Mouse (Mus musculus) v-Abl transformed pro-B cells (cell line): ENCODE results near the gene Pnmal1.

Experiments
- in situ Hi-C, 2 experiments: fragments of 400-800 bp; cut with MboI; formaldehyde crosslinking; loops; one replicate each; pipeline ENCODE4 v1.15.1; 2025; ENCODE audit not compliant: unreplicated experiment in 2 of 2

The Pnmal1 gene

GRCm38 (mm10) chr7:16948923-16949458, 10.5 kb upstream of the Pnmal1 start:
- in situ Hi-C loops, result loop anchor here in 1 of 2 experiments (25.0 kb wide), 1 partner anchor 1938 kb away; no protein-coding TSS in a partner anchor

- in situ Hi-C loops, result loop anchor here (5.0 to 25.0 kb wide), 4 partner anchors 47 to 1937 kb away; partner anchors contain the start of gene Psg20 (in 1 of the 2)
Measured at GRCm38 (mm10) chr7:16949908-16950841, 9.3 kb upstream of the Pnmal1 start.

GRCm38 (mm10) chr7:16950861-16951635, 8.4 kb upstream of the Pnmal1 start:
- in situ Hi-C loops, result loop anchor here (5.0 to 25.0 kb wide), 3 partner anchors 46 to 1736 kb away; partner anchors contain the start of gene Psg20 (in 1 of the 2)

GRCm38 (mm10) chr7:16953776-16954175, 5.7 kb upstream of the Pnmal1 start:
- in situ Hi-C loops, result loop anchor here (5.0 to 25.0 kb wide), 3 partner anchors 44 to 1734 kb away; partner anchors contain the start of gene Psg20 (in 1 of the 2)

GRCm38 (mm10) chr7:16955712-16956111, 3.8 kb upstream of the Pnmal1 start:
- in situ Hi-C loops, result loop anchor here in 1 of 2 experiments (25.0 kb wide), 1 partner anchor 1732 kb away; the partner anchor contains the start of gene Psg20

GRCm38 (mm10) chr7:16956410-16957265, 2.8 kb upstream of the Pnmal1 start:
- in situ Hi-C loops, result loop anchor here in 1 of 2 experiments (25.0 kb wide), 1 partner anchor 1731 kb away; the partner anchor contains the start of gene Psg20

- in situ Hi-C loops, result loop anchor here in 1 of 2 experiments (25.0 kb wide), 1 partner anchor 1726 kb away; the partner anchor contains the start of gene Psg20
Measured at GRCm38 (mm10) chr7:16961678-16962077, 2.2 kb downstream of the Pnmal1 start.

GRCm38 (mm10) chr7:16968414-16968813, 8.9 kb downstream of the Pnmal1 start:
- in situ Hi-C loops, result loop anchor here in 1 of 2 experiments (25.0 kb wide), 1 partner anchor 1719 kb away; the partner anchor contains the start of gene Psg20

GRCm38 (mm10) chr7:16971160-16971559, 11.7 kb downstream of the Pnmal1 start:
- in situ Hi-C loops, result loop anchor here in 1 of 2 experiments (25.0 kb wide), 1 partner anchor 1716 kb away; the partner anchor contains the start of gene Psg20

- in situ Hi-C loops, result loop anchor here in 1 of 2 experiments (25.0 kb wide), 1 partner anchor 1713 kb away; the partner anchor contains the start of gene Psg20
Measured at GRCm38 (mm10) chr7:16974018-16974417, 14.5 kb downstream of the Pnmal1 start.

GRCm38 (mm10) chr7:16976298-16976697, 16.8 kb downstream of the Pnmal1 start:
- in situ Hi-C loops, result no loop called here

- in situ Hi-C loops, result no loop called here
Measured at GRCm38 (mm10) chr7:16978173-16978572, 18.7 kb downstream of the Pnmal1 start.

- in situ Hi-C loops, result no loop called here
Measured at GRCm38 (mm10) chr7:16978593-16978992, 19.1 kb downstream of the Pnmal1 start.

GRCm38 (mm10) chr7:16980348-16980747, 20.9 kb downstream of the Pnmal1 start:
- in situ Hi-C loops, result no loop called here

GRCm38 (mm10) chr7:16982859-16983568, 23.5 kb downstream of the Pnmal1 start, which contains the start of gene Gm42372:
Gene Gm42372, plus strand, starts transcription at chr7:16983086.
- in situ Hi-C loops, result no loop called here

GRCm38 (mm10) chr7:16987541-16988149, 28.2 kb downstream of the Pnmal1 start:
- in situ Hi-C loops, result no loop called here

GRCm38 (mm10) chr7:16988405-16988804, 28.9 kb downstream of the Pnmal1 start:
- in situ Hi-C loops, result no loop called here
